Mouse (Mus musculus): ENCODE measurements around the gene Gm3336. TPM values are rescaled to one million over a fixed set of nuclear protein-coding genes. Genes with fewer than 3 reads are reported as not detected.

Gm3336 gene
- not detected in 2 replicates for polyA plus RNA-seq (2014; fragmentation: Nextera tagmentation; extraction: Ambion mirVana)

DNA sequence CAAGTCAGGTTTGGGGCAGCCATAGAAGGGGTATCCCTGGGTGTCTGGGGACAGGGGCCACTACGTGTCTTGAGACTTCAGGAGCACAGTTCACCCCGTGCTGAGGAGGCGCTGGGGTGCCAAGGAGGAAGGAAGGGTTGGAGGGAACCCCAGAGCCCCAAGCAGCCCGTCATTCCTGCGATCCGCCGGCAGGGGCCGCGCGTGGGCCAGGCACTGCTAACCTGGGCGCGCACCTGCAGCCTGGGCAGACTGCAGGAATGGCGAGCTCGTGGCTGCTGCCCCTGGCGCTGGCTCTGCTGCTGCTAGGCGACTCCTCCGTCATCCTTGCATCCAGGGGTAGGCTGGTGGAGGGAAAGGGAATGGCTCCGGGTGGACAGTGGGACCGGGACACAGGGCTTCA, at the start of gene Gm3336:
Gene Gm3336 (plus strand): TSS at position 247 of the 400 bp plus-strand sequence.
- no peak within 1 kb of the TSS for H3K4me2 ChIP-seq
- no peaks in the 10 kb centered on the region for H3K27me3 ChIP-seq (ENCODE audit: control insufficient read depth, insufficient read depth, low read length)
- DNase-seq (ENCODE audit: low spot score, missing footprints) (peak; percentile 94), ATAC-seq (ENCODE audit: low FRiP score) (peak; percentile 51; the same call in 1 of the 2 replicates)
- H3K4me1 ChIP-seq (ENCODE audit: control insufficient read depth, insufficient read depth, low read length): no peaks in the 10 kb centered on the region
- H3K9ac ChIP-seq (ENCODE audit: low read length): no peak within 1 kb of the TSS
- H3K4me3 ChIP-seq (ENCODE audit: low read depth, low read length): no peak within 1 kb of the TSS
- no peaks in the 10 kb centered on the region for H3K36me3 ChIP-seq (ENCODE audit: control insufficient read depth, insufficient read depth, low read length)
- no peaks in the 10 kb centered on the region for H3K9me3 ChIP-seq (ENCODE audit: control insufficient read depth, low read length)
- WGBS: under 1% methylated on average over 19 of the region's 19 CpGs
- no peak within 1 kb of the TSS for H3K27ac ChIP-seq (ENCODE audit: low read depth, low read length)

GRCm38 (mm10) chr8:70671615-70672324, 46.6 kb upstream of the Gm3336 start:
- Histone ChIP-seq H3K4me3 (ENCODE audit: low read depth, low read length) (no peak overlapping the region), H3K4me2 (no peak overlapping the region), H3K9ac (ENCODE audit: low read length) (no peak overlapping the region), H3K9me3 (ENCODE audit: control insufficient read depth, low read length) (no peaks in the 10 kb centered on the region; the same call in 1 of the 2 replicates), H3K36me3 (ENCODE audit: control insufficient read depth, insufficient read depth, low read length) (no peaks in the 10 kb centered on the region; the same call in 1 of the 2 replicates), H3K27ac (ENCODE audit: low read depth, low read length) (no peak overlapping the region), H3K27me3 (ENCODE audit: control insufficient read depth, insufficient read depth, low read length) (no peaks in the 10 kb centered on the region), H3K4me1 (ENCODE audit: control insufficient read depth, insufficient read depth, low read length) (peaks cover 5% of the 10 kb centered on the region)
- 63% methylated on average over 10 of the region's 10 CpGs for WGBS
- ATAC-seq (ENCODE audit: low FRiP score): no peak
- DNase-seq (ENCODE audit: low spot score, missing footprints): no peak

DNA sequence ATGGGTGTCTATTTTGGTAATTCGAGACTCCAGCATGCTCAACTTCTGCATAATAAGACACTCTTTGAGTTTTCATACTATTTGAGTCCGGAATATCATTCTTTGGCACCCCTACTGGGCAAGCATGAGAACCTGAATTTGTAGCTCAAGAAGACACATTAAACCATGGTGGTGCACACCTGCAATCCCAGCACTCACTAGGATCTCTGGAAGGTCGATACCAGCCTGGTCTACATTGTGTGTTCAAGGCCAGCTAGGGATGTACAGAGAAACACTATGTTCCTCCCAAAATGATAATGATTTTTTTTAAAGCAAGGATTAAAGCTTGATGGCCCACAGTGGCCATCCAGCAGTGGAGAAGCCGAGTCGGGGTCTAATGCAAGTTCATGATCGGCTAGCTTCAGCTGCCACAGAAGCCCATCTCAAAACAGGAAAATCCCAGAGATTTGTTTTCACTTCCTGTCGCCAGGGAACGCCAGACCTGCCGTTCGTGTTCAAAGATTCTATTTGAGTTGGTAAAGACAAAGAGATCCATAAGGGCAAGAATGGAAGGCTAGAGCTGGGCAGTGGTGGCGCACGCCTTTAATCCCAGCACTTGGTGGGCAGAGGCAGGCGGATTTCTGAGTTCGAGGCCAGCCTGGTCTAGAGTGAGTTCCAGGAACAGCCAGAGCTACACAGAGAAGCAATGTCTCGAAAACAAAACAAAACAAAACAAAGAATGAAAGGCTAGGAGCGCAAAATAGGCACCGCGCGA, 45.8 kb upstream of the Gm3336 start:
- 38% methylated on average over 19 of the region's 19 CpGs for WGBS
- ATAC-seq (ENCODE audit: low FRiP score) (no peak), DNase-seq (ENCODE audit: low spot score, missing footprints) (peak; percentile 90)
- H3K9ac ChIP-seq (ENCODE audit: low read length): peak overlapping the region; percentile 68
- H3K4me2 ChIP-seq: peak overlapping the region; percentile 41
- H3K27me3 ChIP-seq (ENCODE audit: control insufficient read depth, insufficient read depth, low read length): no peaks in the 10 kb centered on the region
- no peaks in the 10 kb centered on the region; the same call in 1 of the 2 replicates for H3K9me3 ChIP-seq (ENCODE audit: control insufficient read depth, low read length)
- peak overlapping the region; percentile 71 for H3K27ac ChIP-seq (ENCODE audit: low read depth, low read length)
- H3K4me1 ChIP-seq (ENCODE audit: control insufficient read depth, insufficient read depth, low read length): peaks cover 5% of the 10 kb centered on the region
- H3K36me3 ChIP-seq (ENCODE audit: control insufficient read depth, insufficient read depth, low read length): no peaks in the 10 kb centered on the region; the same call in 1 of the 2 replicates
- peak overlapping the region; percentile 24; the same call in 1 of the 2 replicates for H3K4me3 ChIP-seq (ENCODE audit: low read depth, low read length)

GRCm38 (mm10) chr8:70673079-70673856, 45.1 kb upstream of the Gm3336 start, which contains the start of gene Lsm4:
TSS of gene Lsm4 (plus strand) at chr8:70673248.
- Histone ChIP-seq H3K4me3 (ENCODE audit: low read depth, low read length) (peak within 1 kb of the TSS; percentile 67), H3K36me3 (ENCODE audit: control insufficient read depth, insufficient read depth, low read length) (no peaks in the 10 kb centered on the region; the same call in 1 of the 2 replicates), H3K27ac (ENCODE audit: low read depth, low read length) (peak within 1 kb of the TSS; percentile 87), H3K9ac (ENCODE audit: low read length) (peak within 1 kb of the TSS; percentile 82), H3K27me3 (ENCODE audit: control insufficient read depth, insufficient read depth, low read length) (no peaks in the 10 kb centered on the region), H3K4me1 (ENCODE audit: control insufficient read depth, insufficient read depth, low read length) (peaks cover 5% of the 10 kb centered on the region), H3K4me2 (peak within 1 kb of the TSS; percentile 74), H3K9me3 (ENCODE audit: control insufficient read depth, low read length) (no peaks in the 10 kb centered on the region; the same call in 1 of the 2 replicates)
- ATAC-seq (ENCODE audit: low FRiP score) (peak; percentile 98), DNase-seq (ENCODE audit: low spot score, missing footprints) (peak; percentile 100)
- under 1% methylated on average over 60 of the region's 60 CpGs for WGBS

- H3K4me1 ChIP-seq (ENCODE audit: control insufficient read depth, insufficient read depth, low read length): peaks cover 5% of the 10 kb centered on the region
- H3K9ac ChIP-seq (ENCODE audit: low read length): peak overlapping the region; percentile 82
- H3K4me3 ChIP-seq (ENCODE audit: low read depth, low read length): peak overlapping the region; percentile 67
- DNase-seq (ENCODE audit: low spot score, missing footprints): no peak
- H3K27me3 ChIP-seq (ENCODE audit: control insufficient read depth, insufficient read depth, low read length): no peaks in the 10 kb centered on the region
- 93% methylated on average over 3 of the region's 3 CpGs for WGBS
- H3K36me3 ChIP-seq (ENCODE audit: control insufficient read depth, insufficient read depth, low read length): peaks cover 2% of the 10 kb centered on the region
- H3K27ac ChIP-seq (ENCODE audit: low read depth, low read length): no peak overlapping the region; the same call in 1 of the 2 replicates
- H3K4me2 ChIP-seq: peak overlapping the region; percentile 74
- no peaks in the 10 kb centered on the region for H3K9me3 ChIP-seq (ENCODE audit: control insufficient read depth, low read length)
- ATAC-seq (ENCODE audit: low FRiP score): peak; percentile 3; the same call in 1 of the 2 replicates
These were observed 44.2 kb upstream of the Gm3336 start for GRCm38 (mm10) chr8:70674109-70674508.

DNA sequence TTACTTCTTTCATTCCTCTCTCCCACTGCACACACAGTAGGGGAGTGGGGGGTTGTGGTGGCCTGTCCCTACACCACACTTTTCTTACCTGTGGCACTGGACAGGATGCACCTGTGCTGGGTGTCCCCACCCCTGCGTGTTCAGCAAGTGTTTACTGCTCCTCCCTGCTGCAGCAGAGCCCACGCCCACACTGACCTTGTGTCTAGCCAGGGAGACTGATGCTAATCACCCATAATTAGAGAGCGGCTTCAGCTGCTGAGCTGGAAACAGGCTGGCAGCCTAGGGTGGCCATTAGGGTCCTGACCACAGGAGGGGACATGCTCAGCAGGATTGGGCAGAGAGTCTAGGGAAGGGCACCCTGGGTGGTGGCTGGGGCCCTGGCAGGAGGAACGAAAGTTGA, 43.6 kb upstream of the Gm3336 start:
- no peak overlapping the region for H3K4me3 ChIP-seq (ENCODE audit: low read depth, low read length)
- H3K27me3 ChIP-seq (ENCODE audit: control insufficient read depth, insufficient read depth, low read length): no peaks in the 10 kb centered on the region
- H3K4me1 ChIP-seq (ENCODE audit: control insufficient read depth, insufficient read depth, low read length): peaks cover 5% of the 10 kb centered on the region
- peaks cover 2% of the 10 kb centered on the region for H3K36me3 ChIP-seq (ENCODE audit: control insufficient read depth, insufficient read depth, low read length)
- ATAC-seq (ENCODE audit: low FRiP score) (no peak), DNase-seq (ENCODE audit: low spot score, missing footprints) (no peak)
- no peaks in the 10 kb centered on the region for H3K9me3 ChIP-seq (ENCODE audit: control insufficient read depth, low read length)
- H3K9ac ChIP-seq (ENCODE audit: low read length): no peak overlapping the region
- WGBS: 93% methylated on average over 4 of the region's 4 CpGs
- H3K4me2 ChIP-seq: no peak overlapping the region
- H3K27ac ChIP-seq (ENCODE audit: low read depth, low read length): no peak overlapping the region

DNA sequence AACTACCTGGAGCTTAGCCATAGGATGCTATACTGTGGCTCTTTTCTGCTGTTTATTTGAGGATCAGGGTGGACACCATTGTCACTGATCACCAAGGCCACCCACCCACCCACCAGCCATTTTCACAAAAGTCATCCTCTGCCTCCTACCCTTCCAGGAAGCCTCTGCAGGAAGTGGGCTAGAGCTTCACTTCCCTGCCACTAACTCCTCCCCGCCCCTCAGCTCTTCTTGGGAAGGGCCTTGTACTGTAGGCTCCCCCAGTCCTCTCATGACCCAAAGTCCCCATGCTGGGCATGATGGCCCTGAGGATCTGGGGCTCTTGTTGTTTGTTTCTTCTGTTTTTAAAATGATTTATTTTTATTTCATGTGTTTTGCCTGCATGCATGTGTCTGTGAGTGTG, 43.0 kb upstream of the Gm3336 start:
- DNase-seq (ENCODE audit: low spot score, missing footprints) (no peak), ATAC-seq (ENCODE audit: low FRiP score) (no peak)
- Histone ChIP-seq H3K9ac (ENCODE audit: low read length) (no peak overlapping the region; the same call in 1 of the 2 replicates), H3K27ac (ENCODE audit: low read depth, low read length) (no peak overlapping the region), H3K9me3 (ENCODE audit: control insufficient read depth, low read length) (no peaks in the 10 kb centered on the region), H3K4me2 (no peak overlapping the region), H3K4me1 (ENCODE audit: control insufficient read depth, insufficient read depth, low read length) (peaks cover 5% of the 10 kb centered on the region), H3K4me3 (ENCODE audit: low read depth, low read length) (no peak overlapping the region), H3K27me3 (ENCODE audit: control insufficient read depth, insufficient read depth, low read length) (no peaks in the 10 kb centered on the region), H3K36me3 (ENCODE audit: control insufficient read depth, insufficient read depth, low read length) (peaks cover 2% of the 10 kb centered on the region)
- 81% methylated on average over 1 of the region's 1 CpGs for WGBS

GRCm38 (mm10) chr8:70677451-70678080, 40.8 kb upstream of the Gm3336 start:
- peaks cover 2% of the 10 kb centered on the region; the same call in 1 of the 2 replicates for H3K36me3 ChIP-seq (ENCODE audit: control insufficient read depth, insufficient read depth, low read length)
- WGBS: 90% methylated on average over 15 of the region's 15 CpGs
- H3K9ac ChIP-seq (ENCODE audit: low read length): no peak overlapping the region
- no peak overlapping the region for H3K4me2 ChIP-seq
- ATAC-seq (ENCODE audit: low FRiP score): no peak
- no peaks in the 10 kb centered on the region for H3K9me3 ChIP-seq (ENCODE audit: control insufficient read depth, low read length)
- H3K4me3 ChIP-seq (ENCODE audit: low read depth, low read length): no peak overlapping the region
- peaks cover 5% of the 10 kb centered on the region for H3K4me1 ChIP-seq (ENCODE audit: control insufficient read depth, insufficient read depth, low read length)
- H3K27ac ChIP-seq (ENCODE audit: low read depth, low read length): no peak overlapping the region
- no peaks in the 10 kb centered on the region for H3K27me3 ChIP-seq (ENCODE audit: control insufficient read depth, insufficient read depth, low read length)
- no peak for DNase-seq (ENCODE audit: low spot score, missing footprints)

All from midbrain, embryonic 11.5 days (tissue).